Mouse (Mus musculus) thymus, postnatal 10 days (tissue): ENCODE measurements around the gene Stard13.

ENCODE experiments used
- DNase-seq, 2 experiments: peaks; one replicate each; pipeline ENCODE4 v3.0.0; 2021; ENCODE audit warnings: low spot score in 2 of 2

Stard13 gene

GRCm38 (mm10) chr5:151180176-151180785, 53.4 kb downstream of the Stard13 start:
- DNase-seq = no peak

- no peak for DNase-seq
Measured at GRCm38 (mm10) chr5:151177171-151177570, 56.5 kb downstream of the Stard13 start.

DNA sequence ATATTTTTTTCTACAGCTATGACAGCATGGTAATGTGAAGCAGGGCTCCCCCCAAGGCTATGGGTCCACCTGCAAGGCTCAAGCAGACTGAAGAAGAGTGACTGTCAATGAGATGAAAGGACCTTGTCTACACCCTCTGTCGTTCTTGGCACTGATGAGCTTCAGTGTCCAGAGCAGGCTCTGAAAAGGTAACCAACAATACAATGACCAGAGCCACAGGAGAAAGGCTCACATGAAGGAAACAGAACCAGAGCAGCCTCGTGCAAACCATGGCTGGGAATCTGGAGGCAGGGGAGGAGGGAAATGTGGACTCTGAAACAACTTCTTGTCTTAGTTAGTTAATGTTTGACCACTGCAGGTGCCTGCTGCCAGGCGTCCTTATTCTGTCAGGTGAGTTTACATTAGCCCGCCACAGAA, 57.7 kb downstream of the Stard13 start:
- no peak for DNase-seq

DNA sequence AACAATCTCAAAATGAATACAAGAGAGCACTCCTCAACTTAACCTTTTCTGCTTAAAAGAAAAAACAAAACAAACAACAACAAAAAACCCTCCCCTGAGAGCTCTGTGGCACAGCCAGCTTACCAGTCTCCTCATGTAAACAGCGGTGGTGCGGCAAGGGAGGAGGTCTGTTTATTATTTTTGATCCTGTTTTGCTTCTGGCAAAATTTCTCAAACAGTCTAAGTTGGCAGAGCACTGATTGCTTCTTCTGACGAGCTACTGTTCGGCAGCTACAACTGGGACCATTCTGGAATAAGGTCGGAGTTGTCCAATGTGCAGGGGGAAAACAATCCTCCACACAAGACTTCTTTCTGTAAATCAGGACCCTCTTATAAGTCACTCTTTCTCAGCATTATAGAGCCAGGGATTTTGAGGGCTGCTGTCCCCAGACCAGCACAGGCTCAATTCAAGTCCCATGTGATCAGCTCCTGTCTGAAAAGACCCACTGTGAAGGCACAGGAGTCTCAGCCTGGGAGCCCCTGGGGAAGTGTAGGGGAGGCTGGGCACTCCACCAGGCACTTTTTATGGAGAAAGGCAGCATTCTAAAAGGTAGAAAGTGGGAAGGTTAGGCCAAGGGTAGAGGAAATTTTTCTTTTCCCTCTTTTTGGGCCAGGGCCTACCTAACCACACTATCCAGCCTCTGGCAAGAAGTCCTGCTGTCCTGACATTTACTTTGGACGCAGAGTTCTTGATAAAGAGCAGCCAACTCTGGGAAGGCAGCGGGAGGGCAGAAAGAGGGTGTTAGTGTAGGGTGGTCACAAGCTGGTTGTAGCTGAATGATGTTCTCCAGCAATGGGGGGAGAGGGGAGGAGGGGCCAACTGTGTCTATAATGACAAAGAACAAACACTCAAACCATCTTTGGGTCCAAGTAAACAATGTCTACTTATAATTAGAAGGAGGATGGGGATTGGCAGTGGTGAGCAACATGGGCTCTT, 58.9 kb downstream of the Stard13 start:
- no peak for DNase-seq

DNA sequence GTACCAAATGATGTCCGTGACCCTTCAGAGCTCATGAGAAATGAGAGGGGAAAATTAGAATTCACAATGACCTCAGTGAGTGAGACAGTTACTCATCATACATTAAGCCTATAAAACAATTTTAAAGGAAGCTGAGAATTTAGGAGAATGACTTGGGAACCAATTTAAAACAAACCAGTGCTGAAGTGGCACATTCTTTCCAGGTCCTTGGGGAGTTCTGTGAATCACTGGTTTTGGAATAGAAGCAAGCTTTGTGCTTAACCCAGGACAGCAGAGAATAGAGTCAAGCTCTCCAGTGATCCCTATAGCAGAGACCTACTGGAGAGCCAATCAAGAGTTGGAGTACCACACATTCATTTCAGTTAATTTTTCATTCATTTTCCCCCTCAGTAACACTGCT, 59.9 kb downstream of the Stard13 start:
- DNase-seq = no peak

DNA sequence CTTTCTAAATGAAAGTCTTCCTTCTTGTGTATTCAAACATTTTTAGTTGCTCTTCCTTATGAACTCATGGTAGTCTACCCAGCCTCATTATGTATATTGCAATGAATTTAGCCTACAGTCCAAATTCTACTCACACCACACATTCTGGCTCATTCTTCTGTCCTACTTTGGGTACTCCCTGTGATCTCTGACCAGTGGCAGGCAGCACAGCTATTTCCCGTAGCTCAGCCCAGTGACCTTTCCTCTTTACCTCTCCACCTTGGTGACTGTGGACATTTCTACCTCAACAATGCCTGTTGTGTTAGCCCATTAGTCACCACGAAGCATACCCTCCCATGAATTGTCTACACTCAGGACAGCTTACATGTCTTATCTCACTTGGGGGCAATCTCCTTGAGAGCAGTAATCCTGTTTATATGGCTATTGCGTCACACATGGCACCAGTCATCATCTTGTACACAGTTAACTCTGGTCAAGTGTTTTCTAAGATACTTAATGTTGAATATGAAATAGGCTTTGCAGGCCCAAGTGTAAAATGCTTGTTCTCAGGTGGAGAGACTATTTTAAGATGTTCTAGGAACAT, 63.4 kb downstream of the Stard13 start:
- DNase-seq = no peak

GRCm38 (mm10) chr5:151168191-151168590, 65.4 kb downstream of the Stard13 start:
- DNase-seq = no peak

- DNase-seq = no peak
Measured at GRCm38 (mm10) chr5:151167641-151168040, 66.0 kb downstream of the Stard13 start.

GRCm38 (mm10) chr5:151166266-151166665, 67.4 kb downstream of the Stard13 start:
- no peak for DNase-seq

- DNase-seq = no peak
Measured at GRCm38 (mm10) chr5:151165381-151166016, 68.1 kb downstream of the Stard13 start.

- no peak for DNase-seq
Measured at GRCm38 (mm10) chr5:151164815-151165214, 68.8 kb downstream of the Stard13 start.

DNA sequence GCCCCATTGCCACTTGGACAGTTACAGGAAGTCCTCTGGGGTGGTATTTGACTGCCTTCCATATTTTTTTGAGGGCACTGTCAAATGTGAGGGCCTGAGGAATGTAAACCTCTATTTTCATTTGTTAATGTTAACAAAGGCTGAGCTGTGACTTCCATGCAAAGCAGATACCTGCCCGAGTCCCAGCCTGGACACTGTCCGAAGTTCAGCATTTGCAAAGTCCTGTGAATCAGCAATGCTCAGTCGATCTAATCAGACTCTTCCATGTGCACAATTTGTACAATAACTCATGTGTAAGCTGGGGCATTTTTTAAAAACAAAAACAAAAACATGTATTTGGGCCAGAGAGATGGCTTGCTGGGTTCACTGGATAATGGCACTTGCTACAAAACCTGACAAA, 71.0 kb downstream of the Stard13 start:
- DNase-seq = no peak

DNA sequence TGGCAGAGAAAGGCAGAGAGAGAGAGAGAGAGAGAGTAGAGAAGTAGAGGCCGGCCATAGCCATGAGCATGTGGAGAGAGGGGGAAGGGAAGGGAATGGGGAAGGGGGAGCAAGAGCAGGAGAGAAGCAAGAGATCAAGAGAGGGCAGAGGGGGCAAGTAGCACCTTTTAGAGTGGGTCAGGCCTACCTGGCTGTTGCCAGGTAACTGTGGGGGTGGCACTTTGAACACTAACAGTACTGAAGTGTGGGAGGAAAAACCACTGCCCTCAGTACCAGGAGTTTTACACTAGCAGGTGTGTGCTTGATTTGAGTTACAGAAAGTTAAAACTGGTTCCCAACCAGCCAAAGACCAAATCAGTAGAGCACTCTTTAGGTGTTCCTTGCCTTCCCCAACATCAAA, 78.4 kb downstream of the Stard13 start:
- DNase-seq = no peak

- DNase-seq = no peak
Measured at GRCm38 (mm10) chr5:151154780-151155179, 78.9 kb downstream of the Stard13 start.

- no peak for DNase-seq
Measured at GRCm38 (mm10) chr5:151154030-151154429, 79.6 kb downstream of the Stard13 start.

DNA sequence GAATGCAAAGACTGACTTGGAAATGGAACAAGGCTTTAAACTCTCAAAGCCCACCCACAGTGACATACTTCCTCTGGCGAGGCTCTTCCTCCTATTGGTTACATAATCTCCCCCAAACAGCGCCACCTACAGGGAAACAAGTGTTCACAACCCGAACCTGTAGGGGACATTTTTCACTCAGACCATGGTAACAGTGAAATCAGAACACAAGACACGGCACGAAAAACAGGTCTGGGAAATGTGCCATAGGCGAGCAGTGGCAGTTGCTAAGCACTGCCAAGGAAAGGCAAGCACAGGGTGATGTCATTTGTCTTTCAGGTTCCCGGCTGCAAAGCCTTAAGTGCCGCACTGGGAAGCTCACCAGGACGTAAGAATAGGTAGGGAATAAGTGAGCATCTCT, 82.1 kb downstream of the Stard13 start:
- DNase-seq = no peak

GRCm38 (mm10) chr5:151149509-151149908, 84.1 kb downstream of the Stard13 start:
- no peak for DNase-seq

- no peak for DNase-seq
Measured at GRCm38 (mm10) chr5:151148079-151148478, 85.6 kb downstream of the Stard13 start.

- DNase-seq = no peak
Measured at GRCm38 (mm10) chr5:151145807-151146206, 87.8 kb downstream of the Stard13 start.

GRCm38 (mm10) chr5:151143955-151144354, 89.7 kb downstream of the Stard13 start:
- no peak for DNase-seq

- no peak for DNase-seq
Measured at GRCm38 (mm10) chr5:151142671-151143601, 90.7 kb downstream of the Stard13 start.
